Mouse (Mus musculus) kidney, postnatal 4 days (tissue): Measurements from ENCODE around the gene Sfmbt1.

ENCODE experiments used
- DNase-seq, 2 experiments: peaks; one replicate each; pipeline ENCODE4 v3.0.0; 2021; ENCODE audit warnings: mixed read lengths in 2 of 2

Sfmbt1 gene

DNA sequence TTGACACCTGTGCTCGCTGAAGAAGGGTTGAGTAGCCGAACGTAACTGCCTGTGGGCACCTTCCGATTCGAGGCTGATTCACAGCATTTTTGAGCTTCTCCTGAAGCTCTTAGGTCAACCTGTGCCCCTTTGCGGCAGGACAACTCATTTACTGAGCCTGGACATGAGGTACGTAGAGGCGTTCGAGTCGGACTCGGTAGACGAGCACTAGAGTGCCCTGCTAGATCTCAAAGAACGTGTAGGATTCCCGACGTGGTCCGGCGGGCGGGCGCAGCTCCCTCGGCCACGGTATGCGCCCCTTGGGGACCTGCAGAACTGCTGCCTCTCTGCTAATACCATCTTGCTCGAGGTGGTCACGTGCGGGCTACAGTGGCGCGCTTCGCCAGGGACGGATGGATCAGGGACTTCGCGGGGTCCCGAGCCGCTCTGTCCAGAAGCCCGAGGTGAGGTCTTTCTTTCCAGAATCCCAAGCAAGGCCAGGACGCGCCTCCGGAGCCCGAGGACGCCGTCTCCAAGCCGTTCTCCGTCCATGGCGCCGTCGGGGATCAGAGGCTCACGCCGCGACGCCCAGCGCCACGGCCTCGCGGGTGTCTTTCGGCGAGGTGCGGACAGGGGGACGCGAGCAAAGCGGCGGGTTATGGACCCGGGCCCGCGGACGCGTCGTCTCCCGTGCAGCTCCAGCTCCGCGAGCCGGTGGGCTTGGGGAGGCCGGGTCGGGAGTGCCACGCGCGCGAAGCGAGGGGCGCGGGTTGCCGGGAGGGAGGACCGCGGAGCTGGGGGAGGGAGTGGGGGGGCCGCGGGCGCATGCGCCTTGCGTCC lies at the start of gene Sfmbt1:
Gene Sfmbt1 (plus strand): TSS at position 51 of the 819 bp plus-strand sequence.
- peak; percentile 86 to 91 for DNase-seq

DNA sequence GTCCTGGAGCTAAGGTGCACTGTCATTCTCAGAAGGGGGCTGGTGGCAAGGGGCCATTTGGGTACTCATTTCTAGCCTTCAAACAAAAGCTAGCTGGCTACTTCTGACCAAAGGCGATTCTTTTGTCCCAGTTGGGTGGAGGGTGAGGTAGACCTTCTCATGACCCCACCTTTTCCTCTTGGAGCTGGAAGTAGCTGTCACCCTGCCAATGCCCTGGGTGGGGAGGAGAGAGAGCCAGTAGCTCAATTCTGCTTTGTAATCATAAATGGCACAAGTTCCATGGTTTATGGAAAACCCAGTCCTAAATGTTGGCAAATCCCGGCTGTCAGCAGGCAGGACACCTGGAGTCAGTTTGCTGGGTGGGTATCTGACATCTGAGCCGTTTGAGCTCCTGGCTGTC lies 48.6 kb upstream of the Sfmbt1 start:
- DNase-seq: peak; percentile 31 to 44

DNA sequence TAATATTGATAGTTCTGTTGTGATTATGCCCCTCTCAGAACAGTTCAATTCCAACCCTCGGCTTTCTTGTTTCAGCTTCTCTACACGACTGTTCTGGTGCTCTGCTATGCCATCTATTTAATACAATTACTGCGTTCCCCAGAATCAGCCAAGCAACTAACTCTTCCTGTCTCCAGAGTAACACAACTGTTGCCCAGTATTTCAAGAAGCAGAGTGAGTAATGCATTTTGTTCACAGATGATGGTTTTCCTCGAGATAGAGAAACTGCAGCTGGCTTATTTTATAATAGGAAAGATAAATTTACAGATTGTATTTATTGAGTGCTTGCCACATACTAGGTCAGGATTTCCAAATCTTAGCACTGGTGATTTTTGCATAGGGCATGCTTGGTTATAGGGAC lies 48.0 kb upstream of the Sfmbt1 start:
- DNase-seq: no peak

DNA sequence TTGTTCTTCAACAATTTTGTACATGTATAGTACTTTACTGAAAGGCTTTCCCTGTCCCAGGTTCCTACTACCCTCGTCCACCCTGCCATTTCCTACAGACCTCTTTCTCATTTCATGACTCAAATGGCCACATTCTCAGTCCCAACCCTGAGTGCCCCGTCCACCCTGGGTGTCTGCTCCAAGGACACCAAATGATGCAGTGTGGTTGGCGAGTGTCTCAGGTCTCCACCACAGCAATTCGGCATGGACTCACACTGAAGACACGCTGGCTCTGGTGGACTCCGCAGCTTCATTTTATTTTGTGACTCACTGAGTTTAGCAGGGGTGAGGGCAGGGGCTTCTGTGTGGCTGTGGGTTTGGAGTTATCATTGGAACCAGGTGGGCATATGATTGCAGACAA lies 44.5 kb upstream of the Sfmbt1 start:
- DNase-seq: no peak

DNA sequence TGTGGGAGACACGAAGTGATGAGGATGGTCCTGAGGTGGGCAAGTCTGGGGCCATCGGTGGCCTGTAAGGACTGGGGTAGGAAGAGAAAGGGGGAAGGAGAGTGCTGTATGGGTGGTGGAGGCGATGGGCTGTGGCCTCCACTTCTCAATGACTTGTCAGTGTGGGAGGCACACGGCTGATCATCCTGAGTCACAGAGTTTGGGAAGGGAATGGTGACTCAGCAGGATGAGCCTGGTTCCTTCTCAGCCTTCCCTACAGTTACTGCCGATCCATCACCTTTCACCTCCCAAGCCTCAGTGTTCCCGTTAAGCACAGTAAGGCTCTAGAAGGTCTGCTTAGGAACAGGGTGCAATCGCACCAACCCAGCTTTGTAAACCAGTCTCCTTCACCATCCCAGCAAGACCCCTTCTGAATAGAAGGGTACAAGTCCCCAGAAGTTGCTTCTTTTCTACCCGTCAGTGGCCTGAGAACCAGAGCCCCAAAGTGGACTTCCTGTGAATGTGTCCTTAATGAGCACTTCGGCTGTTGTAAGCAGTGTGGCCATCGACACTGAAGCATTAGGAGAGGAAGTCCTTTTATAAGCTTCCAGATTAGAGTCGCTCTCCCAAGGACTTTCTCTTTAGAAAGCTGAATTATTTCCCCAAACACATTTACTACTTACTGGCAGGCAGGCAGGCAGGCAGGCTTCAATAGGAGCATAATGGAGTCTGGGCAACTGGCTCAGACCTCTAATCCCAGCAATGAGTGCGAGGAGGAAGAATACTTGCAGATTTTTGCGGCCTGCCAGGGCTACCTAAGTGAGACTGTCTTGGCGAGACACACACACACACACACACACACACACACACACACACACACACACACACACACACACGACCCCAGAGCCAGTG lies 43.3 kb upstream of the Sfmbt1 start:
- no peak for DNase-seq

DNA sequence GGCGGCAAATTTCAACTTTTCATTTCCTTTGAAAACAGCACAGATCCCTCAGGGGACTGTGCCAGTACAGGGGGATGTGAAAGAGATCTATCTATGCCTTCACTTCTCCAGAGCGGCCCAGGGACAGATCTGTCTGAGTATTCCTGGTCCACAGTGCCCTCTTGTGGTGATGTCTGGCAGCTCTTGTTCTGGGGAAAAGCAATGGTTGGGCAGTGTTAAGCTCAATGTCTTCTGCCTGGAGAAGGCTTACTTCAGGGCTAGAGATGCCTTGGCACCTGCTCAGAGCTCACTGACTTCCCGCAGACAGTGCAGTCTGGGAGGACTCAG lies 42.7 kb upstream of the Sfmbt1 start:
- peak; percentile 92 for DNase-seq

DNA sequence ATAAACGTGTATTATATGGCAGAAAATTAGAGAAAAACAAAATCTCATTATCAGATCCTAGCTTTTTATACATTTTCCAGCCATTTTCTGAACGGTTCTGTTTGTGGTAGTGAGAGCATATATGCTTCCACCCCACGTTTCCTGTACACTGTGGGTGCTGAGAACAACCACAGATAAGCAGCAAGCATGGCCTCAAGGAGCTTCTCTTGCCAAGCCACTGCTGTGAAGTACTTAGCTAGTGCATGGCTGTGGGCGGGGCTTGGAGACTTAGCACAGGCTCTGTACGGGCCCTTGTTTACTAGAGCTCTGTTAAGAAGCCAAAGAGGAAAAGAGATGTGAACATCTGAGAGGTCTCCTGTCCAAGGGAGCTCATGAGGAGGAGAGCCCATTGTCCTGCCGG lies 39.7 kb upstream of the Sfmbt1 start:
- no peak for DNase-seq

DNA sequence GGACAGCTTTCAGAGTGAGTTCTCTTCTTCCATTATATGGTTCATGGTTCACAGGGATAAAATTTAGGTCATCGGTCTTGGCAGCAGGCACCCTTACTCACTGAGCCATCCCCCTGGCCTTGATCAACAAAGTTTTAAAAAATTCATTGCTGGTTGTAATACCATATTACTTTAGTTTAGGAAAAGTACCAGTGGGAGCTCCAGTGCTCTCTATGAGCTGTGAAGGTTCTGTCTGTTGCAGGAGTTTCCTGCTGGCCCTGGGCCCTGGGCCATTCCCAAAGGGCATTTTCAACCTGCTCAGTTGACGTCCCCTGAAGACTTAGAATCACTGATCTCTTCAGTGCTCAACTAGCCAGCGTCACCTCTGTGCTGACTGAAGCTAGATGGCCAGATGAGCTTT lies 32.5 kb upstream of the Sfmbt1 start:
- DNase-seq: no peak

DNA sequence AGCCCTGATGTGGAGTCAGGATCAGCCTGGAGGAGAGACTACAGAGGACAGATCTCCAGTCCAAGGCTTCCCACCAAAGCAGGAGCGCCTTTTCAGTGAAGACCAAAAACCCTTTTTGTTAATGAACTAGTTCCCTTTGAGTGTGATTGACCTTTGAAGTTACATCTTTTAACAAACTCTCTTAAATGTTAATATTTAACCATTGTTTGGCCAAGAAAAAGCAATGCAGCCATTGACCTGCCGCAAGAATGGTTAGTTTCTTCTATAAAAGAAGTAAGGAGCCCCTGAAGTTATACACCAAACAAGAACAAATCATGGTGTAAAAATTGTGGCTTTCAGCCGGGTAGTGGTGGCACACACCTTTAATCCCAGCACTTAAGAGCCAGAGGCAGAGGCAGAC lies 24.0 kb upstream of the Sfmbt1 start:
- DNase-seq: no peak

DNA sequence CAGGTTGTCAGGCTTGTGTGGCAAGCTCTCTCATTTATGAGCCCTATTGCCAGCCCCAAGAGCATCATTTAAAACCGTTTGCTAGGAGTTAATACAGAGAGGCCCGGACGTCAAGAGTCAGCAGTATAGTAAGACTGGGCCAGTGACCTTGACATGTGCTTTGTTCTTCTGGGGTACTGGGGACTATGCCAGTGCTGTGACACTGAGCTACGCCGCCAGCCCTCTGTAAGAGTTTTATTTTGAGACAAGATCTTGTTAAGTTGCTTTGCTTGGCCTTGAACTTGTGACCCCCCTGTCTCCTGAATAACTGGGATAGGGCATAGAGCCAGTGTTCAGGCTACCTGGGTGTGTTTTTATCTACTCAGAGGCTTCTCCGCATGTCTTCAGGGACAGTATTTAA lies 22.2 kb upstream of the Sfmbt1 start:
- no peak for DNase-seq

DNA sequence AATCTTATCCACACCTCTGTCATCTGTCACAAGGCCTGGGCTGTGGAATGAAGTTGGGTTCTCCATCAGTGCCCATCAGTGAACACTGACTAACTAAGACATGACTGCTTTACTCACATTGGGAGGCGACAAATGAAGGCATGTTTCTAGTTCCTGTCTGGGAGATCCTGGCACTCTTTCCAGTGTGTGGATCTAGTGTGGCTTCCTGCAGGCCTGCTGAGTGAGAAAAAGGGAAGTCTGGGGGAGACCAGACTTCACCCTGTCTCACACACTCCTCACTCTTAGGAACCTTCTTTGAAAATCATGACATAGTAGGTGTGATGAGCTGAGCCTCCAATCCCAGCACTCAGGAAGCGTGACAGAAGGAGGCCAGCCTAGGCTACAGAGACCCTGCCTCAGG lies 19.9 kb upstream of the Sfmbt1 start:
- DNase-seq: no peak

DNA sequence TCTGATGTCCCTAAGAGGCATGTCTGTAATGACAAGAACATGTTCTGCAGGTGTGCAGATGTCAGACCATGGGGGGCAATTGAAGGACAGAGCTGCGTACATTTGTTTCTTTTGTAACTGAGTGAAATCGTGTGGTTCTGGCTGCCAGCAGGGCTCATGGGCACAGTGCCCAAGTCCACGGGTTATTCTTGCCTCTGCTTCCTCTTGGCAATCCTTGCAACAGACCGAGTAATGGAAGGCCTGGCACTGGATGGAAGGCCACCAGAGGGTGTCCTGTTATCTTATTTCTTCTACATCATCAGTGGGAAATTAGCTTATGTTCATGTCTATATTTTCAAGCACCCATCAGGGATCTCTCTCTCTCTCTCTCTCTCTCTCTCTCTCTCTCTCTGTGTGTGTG lies 19.0 kb upstream of the Sfmbt1 start:
- peak; percentile 57 to 66 for DNase-seq

DNA sequence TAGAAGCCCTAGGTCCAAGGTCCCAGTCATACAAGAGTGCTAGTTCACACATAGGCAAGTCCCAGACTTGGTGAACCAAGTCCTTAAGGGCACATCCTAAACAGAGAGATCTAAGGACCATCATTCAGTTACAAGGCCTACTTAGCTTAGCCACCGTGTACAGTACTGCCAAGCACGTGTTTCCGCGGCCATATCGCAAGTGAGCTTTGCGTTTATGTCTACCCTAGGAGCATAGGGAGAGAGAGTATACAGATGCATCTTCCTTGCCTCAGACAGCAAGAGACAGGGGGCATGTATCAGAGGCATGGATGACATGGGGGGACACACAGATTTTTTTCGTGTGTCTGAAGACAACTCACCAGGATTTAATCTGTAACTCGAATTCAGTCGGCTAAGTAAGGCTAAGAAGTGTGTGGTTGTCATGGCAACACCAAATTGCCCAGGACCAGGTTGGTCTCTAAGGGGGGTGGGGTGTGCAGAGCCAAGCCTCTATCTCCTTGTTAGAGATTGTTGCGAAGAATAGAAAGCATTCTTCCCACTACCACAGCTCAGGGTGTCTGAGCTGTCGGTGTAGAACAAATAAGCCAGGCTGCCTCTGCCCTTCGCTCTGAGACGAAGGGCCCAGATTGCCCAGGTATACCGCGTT lies 17.1 kb upstream of the Sfmbt1 start:
- no peak for DNase-seq

DNA sequence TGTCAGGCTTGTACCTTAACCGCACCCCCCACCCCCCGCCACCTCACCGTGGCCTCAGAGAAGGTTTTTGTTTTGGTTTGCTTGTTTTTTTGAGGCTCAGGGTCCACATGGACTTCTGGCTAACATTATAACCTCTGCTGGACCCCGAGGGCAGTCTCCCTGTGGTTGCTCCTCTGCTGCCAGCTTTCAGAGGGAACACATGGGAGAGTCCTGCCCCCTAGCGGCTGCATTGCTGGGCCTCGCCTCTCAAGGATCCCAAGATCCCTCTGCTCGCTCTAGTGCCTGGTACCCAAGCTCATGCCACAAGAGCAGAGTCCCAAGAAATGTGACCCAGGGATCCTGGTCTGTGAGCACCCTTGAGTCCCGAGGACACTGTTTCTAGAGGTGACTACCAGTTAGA lies 15.0 kb upstream of the Sfmbt1 start:
- peak; percentile 72 to 78 for DNase-seq

DNA sequence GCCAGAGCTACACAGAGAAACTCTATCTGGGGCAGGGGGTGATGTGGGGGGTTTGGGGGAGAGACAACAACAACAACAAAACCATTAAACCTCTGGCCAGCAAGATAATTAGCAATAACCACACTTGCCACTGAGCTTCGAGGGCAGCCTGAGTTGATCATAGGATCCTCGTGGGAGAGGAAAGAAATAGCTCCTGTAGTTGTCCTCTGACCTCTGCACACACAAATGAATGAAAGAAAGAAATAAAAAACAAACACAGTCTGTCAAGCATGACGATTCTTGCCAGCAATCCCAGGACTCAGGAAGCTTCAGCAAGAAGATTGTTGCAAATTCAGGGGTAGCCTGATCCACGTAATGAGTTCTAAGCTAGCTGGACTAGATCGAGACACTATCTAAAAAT lies 12.1 kb upstream of the Sfmbt1 start:
- DNase-seq: peak in 1 of 2 experiments; percentile 14

DNA sequence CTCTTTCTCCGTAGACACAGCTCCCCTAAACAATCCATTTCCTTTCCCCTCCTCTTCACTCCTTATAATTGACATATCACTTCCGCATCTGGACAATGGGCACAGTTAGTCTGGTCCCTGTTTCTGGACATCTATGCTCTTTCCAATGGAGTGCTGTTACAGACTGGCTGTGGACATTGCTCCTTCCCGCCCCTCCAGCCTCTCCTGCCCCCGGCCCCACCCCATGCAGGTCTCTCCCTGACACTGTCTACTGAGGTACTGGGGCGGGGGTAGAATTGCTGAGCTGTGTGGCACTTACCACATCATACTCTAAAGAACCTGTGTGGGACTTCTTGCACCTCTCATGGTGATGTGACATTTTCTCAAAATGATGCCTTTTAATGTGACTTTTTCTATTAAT lies 11.6 kb upstream of the Sfmbt1 start:
- DNase-seq: no peak

DNA sequence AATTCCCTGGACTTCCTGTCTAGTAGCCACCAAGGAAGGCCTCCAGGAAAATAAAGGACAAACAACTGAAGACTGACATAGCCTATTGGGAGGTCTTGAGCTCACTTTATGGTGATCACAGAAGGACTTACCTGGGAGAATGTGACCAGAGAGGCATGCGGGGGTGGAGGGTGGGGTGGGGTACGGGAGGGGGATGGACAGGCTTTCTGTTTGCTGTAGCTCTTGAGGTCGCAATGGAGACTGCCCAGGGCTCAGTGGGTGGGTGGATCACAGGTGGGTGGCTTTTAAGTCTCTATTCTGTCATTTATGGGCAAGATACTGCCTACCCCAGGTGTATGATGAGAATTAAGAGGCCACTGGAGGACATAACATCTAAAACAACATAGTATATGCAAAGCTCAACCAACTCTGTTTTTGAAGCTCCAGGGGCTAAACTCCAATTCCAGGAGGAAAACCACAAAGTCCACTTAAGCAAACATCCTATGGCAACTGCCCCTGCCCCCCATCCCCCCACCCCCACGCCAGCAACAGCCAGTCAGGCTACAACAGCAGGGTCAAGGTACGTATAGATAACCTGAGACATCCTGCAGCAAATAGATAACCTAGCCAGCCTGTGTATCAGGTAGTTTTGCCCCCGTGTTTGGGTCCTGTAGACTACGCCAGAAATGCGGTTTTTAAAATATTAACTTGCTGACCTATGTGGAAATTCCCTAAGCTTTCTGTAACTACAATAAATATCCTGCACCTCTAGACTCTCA lies 10.4 kb upstream of the Sfmbt1 start:
- DNase-seq: no peak

DNA sequence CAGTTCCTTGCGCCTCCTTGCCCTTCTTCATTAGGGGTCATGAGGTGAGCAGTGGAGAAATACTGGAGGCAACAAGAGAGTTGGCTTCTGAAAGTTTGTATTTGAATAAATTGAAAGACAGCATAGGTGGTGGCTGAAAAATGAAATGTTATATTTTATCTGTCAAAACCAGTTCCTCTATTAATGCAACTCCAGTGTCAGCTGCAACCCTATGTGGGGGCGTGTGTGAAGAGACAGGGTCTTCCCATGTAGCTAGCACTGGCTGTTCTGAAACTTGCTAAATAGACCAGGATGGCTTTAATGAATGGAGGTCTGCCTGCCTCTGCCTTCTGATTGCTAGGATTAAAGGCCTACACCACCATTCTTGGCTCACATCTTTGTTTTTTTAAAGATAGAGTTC lies 2.8 kb upstream of the Sfmbt1 start:
- no peak for DNase-seq

DNA sequence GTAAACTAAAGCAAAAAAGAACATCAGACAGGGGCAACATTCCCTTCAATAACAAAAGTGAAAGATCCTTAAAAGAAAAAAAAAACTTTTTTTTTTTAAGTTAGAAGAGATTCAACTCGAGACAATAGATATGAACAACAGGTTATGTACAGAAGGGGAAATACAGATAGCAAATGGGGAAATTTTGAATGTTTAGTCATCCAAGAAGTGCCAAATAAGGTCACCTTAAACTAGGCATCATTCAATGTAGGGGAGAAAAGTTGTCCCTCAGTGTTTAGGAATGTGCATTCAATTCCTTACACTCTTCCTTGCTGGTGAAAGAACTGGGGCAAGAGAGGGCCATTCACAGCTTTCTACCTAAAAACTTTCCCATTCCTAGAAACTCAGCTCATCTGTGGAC lies 880 bp upstream of the Sfmbt1 start:
- no peak for DNase-seq

DNA sequence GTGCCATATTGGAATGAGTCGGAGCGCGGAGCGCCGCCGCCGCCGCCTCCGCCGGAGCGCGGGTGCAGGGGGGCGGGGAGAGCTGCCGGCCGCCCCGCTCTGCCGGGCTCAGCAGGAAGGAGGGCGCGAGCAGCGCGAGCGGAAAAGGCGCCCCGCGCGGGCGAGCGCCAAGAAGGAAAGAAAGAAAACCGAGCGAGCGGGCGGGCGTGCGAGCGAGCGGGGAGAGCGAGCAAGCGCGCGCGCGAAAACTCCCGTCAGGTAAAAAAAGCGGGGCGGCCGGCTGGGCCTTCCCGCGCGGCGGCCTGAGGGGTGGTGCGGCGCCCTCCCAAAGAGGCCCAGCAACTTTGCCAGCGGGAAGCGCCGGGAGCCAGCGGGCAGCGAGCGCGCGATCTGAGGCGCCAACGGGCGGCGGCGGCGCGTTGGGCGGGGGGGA lies 985 bp downstream of the Sfmbt1 start:
- no peak for DNase-seq

DNA sequence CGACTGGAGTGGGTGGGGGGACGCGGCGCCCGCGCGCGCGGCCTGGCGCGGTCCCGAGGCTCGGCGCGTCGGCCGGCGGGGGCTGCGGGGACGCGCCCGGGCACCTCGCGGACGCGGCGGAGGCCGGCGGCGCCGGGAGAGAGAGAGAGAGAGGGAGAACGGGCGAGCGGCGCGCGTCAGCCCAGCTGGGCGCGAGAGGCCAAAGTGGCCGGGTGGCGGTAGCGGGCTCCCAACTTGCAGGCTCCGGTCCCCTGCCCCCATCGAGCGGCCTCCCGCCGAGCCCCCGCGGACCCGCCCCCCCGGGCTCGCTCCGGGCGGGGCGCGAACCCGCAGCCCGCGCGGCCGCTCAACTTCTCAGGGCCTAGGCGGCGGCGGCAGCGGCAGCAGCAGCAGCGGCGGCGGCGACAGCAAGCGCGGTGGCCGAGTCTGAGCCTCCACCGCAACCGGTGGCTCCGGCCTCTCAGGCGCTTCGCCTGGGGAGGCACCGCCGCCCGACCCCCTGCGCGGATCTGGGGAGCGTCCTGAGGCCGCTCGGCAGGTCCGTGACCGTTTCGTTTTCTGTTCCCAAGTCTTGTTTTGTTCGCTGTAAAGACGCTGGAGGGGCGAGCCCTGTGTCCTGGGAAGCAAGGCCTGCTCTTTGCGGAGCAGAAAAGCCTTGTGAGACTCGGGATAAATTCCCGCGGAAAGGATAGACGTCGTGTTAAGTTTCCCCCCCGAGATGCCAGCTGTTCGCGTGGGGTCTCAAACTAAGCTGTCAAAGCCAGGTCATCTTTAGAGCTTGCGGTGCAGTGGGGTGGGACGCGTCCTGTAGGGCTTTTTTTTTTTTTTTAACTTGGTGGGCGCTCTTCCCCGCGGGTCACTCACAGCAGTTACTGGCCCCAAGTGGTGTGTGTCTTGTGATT lies 1.7 kb downstream of the Sfmbt1 start:
- DNase-seq: peak; percentile 72 to 80

DNA sequence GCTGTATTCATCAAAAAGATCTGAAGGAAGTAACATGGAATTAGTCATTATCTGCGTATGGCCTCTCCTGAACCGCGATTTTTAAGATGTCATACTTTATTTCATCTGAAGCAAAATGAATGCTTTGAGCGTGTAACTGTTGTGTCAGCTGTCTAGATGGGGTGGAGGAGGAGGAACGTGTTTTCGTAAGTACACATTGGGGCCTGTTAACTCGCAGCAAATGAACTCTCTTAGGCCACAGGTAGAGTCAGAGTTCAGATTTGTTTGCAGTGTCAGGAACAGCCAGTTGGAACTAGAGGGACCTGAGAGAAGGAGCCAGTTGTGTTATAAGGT lies 2.3 kb downstream of the Sfmbt1 start:
- DNase-seq: peak in 1 of 2 experiments; percentile 14
